Mouse (Mus musculus) heart, embryonic 16.5 days (tissue): Measurements from ENCODE around the gene Cfap157. TPM values are rescaled to one million over a fixed set of nuclear protein-coding genes. Genes with fewer than 3 reads are reported as not detected.

Experiments used
- polyA plus RNA-seq: library from polyadenylated mRNA; unstranded; fragments of >200 nt; fragmentation: Nextera tagmentation; extraction: Ambion mirVana; gene quantifications from 2 replicates; pipeline ENCODE4 v1.2.1, GENCODE M21; 2015

Cfap157 gene
- polyA plus RNA-seq, 1 experiment from 2014 or later, result 0.53 TPM

Other genes starting within 250 kb of the Cfap157 start
- gene Fam102a, start 249.1 kb downstream of the Cfap157 start, polyA plus RNA-seq, result 5.8 and 6.6 TPM in 2 replicates
- 72.1 and 73.0 TPM in 2 replicates for gene Dpm2, start 213.6 kb downstream of the Cfap157 start, polyA plus RNA-seq
- 0.16 and 0.32 TPM in 2 replicates for gene Pip5kl1, start 209.6 kb downstream of the Cfap157 start, polyA plus RNA-seq
- not detected in 2 replicates for gene 9430097D07Rik, start 208.7 kb downstream of the Cfap157 start, polyA plus RNA-seq
- 40.6 and 40.7 TPM in 2 replicates for gene St6galnac4, start 197.3 kb downstream of the Cfap157 start, polyA plus RNA-seq
- 33.4 and 34.1 TPM in 2 replicates for gene St6galnac6, start 184.7 kb downstream of the Cfap157 start, polyA plus RNA-seq
- gene Ak1, start 162.7 kb downstream of the Cfap157 start, polyA plus RNA-seq, result 470 and 488 TPM in 2 replicates
- gene Eng, start 137.8 kb downstream of the Cfap157 start, polyA plus RNA-seq, result 170 and 176 TPM in 2 replicates
- 16.7 and 16.9 TPM in 2 replicates for gene Fpgs, start 80.3 kb downstream of the Cfap157 start, polyA plus RNA-seq
- 57.1 and 59.8 TPM in 2 replicates for gene Cdk9, start 71.4 kb downstream of the Cfap157 start, polyA plus RNA-seq
- gene Sh2d3c, start 63.4 kb downstream of the Cfap157 start, polyA plus RNA-seq, result 32.4 and 33.6 TPM in 2 replicates
- gene 6330409D20Rik, start 43.4 kb downstream of the Cfap157 start, polyA plus RNA-seq, result 0.17 and 0.26 TPM in 2 replicates
- 38.1 and 38.9 TPM in 2 replicates for gene Tor2a, start 27.2 kb downstream of the Cfap157 start, polyA plus RNA-seq
- gene Ttc16, start 8.8 kb downstream of the Cfap157 start, polyA plus RNA-seq, result 0.34 and 0.43 TPM in 2 replicates
- 5.2 and 6.1 TPM in 2 replicates for gene Ptrh1, start 8.6 kb downstream of the Cfap157 start, polyA plus RNA-seq
- 28.0 and 29.2 TPM in 2 replicates for gene Stxbp1, start 62.8 kb upstream of the Cfap157 start, polyA plus RNA-seq
- gene Fam129b, start 91.7 kb upstream of the Cfap157 start, polyA plus RNA-seq, result 44.9 and 57.3 TPM in 2 replicates
- 90.1 and 92.2 TPM in 2 replicates for gene Rpl12, start 177.1 kb upstream of the Cfap157 start, polyA plus RNA-seq
- 8.2 and 8.8 TPM in 2 replicates for gene Lrsam1, start 177.2 kb upstream of the Cfap157 start, polyA plus RNA-seq
- gene Slc2a8, start 197.7 kb upstream of the Cfap157 start, polyA plus RNA-seq, result 24.3 and 25.4 TPM in 2 replicates